Mouse (Mus musculus): ENCODE results near the gene Clmn. TPM values are rescaled to one million over a fixed set of nuclear protein-coding genes. Genes with fewer than 3 reads are reported as not detected.

The Clmn gene
- total and polyA plus RNA-seq, 2 experiments from 2014 or later = 0.31 TPM

DNA sequence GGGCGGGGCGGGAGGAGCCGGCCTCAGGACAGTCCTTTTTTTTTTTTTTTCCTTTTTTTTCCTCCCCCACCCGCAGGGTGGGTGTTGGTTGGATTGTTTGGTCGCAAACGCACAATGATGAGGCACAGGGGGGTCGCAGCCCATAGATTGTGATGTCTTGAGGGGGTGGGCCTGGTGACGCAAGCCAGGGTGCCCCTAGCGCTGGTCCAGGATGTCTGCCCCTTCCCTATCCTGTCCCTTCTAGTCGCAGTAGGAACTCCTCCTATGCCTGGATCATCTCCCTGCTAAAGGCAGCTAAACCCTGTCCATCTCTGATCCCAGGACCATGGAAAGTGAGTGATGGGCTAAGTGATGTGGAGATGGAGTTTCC is 275 bp upstream of the Clmn start:
- ATAC-seq (ENCODE audit: insufficient read depth, low read depth) (0 out of 2 replicates have a peak, but pooled peaks have one; percentile 31), DNase-seq (ENCODE audit: low spot score) (no peak)
- TF ChIP-seq CTCF (IDR thresholded peaks at IDR 0.05; ENCODE audit: low read depth) = no peak
- TF ChIP-seq EP300 (IDR thresholded peaks at IDR 0.05; ENCODE audit: low read depth) = no peak
- H3K9me3 ChIP-seq (replicated peaks; ENCODE audit: control insufficient read depth, low read length) = no peaks in the 10 kb centered on the region
- H3K4me2 ChIP-seq (ENCODE audit: low read depth, low read length) = peak overlapping the region; percentile 92
- H3K4me3 ChIP-seq (ENCODE audit: low read depth, low read length) = peak overlapping the region; percentile 62
- H3K9ac ChIP-seq (replicated peaks; ENCODE audit: low read depth, low read length) = peak overlapping the region; percentile 45; the same call in 1 of the 2 replicates
- no peaks in the 10 kb centered on the region for H3K4me1 ChIP-seq (ENCODE audit: control insufficient read depth, insufficient read depth)
- H3K27me3 ChIP-seq (ENCODE audit: control insufficient read depth, insufficient read depth, low read length) = peaks cover 7% of the 10 kb centered on the region; the same call in 1 of the 2 replicates
- H3K36me3 ChIP-seq (replicated peaks; ENCODE audit: control insufficient read depth, insufficient read depth, low read length) = no peaks in the 10 kb centered on the region
- no peak overlapping the region for H3K27ac ChIP-seq (ENCODE audit: low read depth)
- 1% methylated on average over 6 of the region's 10 CpGs for WGBS

DNA sequence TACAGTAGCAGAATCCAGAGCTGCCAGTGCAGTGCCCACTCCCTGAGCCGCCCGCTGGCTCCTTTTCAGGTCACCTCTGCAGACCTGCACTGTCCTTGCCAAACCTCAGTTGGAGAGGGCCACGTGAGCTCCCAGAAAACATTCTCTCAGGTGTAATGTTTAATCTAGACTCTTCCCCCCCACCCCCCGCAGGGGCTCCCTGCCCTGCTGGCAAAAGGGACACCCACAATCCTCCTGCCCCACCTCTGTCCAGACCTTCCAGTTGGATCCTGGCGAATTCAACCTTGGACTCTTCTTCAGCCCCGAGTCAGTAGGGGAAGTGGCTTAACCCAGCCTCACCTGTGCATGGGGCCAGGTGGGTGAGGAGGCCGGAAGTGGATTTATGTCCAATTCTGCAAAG is 1.2 kb downstream of the Clmn start:
- no peak for DNase-seq (ENCODE audit: low spot score)
- H3K4me2 ChIP-seq (ENCODE audit: low read depth, low read length) = no peak overlapping the region
- 86% methylated on average over 7 of the region's 7 CpGs for WGBS

DNA sequence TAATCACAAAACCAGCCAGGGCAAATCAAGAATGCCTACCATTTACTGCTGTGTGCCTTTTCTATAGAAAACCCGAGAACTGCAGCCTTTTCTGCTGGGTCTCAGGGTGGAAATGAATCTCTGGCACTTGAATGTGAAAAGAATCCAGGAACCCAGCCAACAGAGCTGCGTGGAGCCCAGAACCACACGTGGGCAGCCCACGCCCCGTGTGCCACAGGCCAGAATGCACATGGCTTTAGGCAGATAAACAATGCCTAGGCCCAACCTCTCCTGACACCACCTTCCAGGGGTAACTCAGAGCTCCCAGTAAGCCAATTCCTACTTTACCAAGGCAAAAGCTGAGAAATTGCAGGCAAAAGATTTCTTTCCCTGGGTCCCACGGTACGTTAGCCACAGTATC is 5.7 kb downstream of the Clmn start:
- DNase-seq (ENCODE audit: low spot score) (no peak), ATAC-seq (ENCODE audit: insufficient read depth, low read depth) (no peak)
- H3K9ac ChIP-seq (replicated peaks; ENCODE audit: low read depth, low read length) = no peak overlapping the region
- no peaks in the 10 kb centered on the region for H3K36me3 ChIP-seq (replicated peaks; ENCODE audit: control insufficient read depth, insufficient read depth, low read length)
- no peak overlapping the region for H3K4me2 ChIP-seq (ENCODE audit: low read depth, low read length)
- H3K27me3 ChIP-seq (ENCODE audit: control insufficient read depth, insufficient read depth, low read length) = no peaks in the 10 kb centered on the region
- no peak for TF ChIP-seq EP300 (IDR thresholded peaks at IDR 0.05; ENCODE audit: low read depth)
- TF ChIP-seq CTCF (IDR thresholded peaks at IDR 0.05; ENCODE audit: low read depth) = no peak
- H3K27ac ChIP-seq (ENCODE audit: low read depth) = no peak overlapping the region
- H3K9me3 ChIP-seq (replicated peaks; ENCODE audit: control insufficient read depth, low read length) = no peaks in the 10 kb centered on the region
- WGBS = 64% methylated on average over 7 of the region's 7 CpGs
- no peaks in the 10 kb centered on the region for H3K4me1 ChIP-seq (ENCODE audit: control insufficient read depth, insufficient read depth)
- H3K4me3 ChIP-seq (ENCODE audit: low read depth, low read length) = no peak overlapping the region

More for the DNA sequence above, 1.2 kb downstream of the Clmn start:
- Histone ChIP-seq H3K36me3 (replicated peaks; ENCODE audit: control insufficient read depth, insufficient read depth, low read length) (no peaks in the 10 kb centered on the region), H3K4me3 (ENCODE audit: low read depth, low read length) (no peak overlapping the region), H3K9me3 (replicated peaks; ENCODE audit: control insufficient read depth, low read length) (no peaks in the 10 kb centered on the region), H3K4me1 (ENCODE audit: control insufficient read depth, insufficient read depth) (no peaks in the 10 kb centered on the region), H3K9ac (replicated peaks; ENCODE audit: low read depth, low read length) (no peak overlapping the region), H3K27me3 (ENCODE audit: control insufficient read depth, insufficient read depth, low read length) (peaks cover 7% of the 10 kb centered on the region; the same call in 1 of the 2 replicates), H3K27ac (ENCODE audit: low read depth) (no peak overlapping the region)
- TF ChIP-seq CTCF (IDR thresholded peaks at IDR 0.05; ENCODE audit: low read depth) = no peak
- TF ChIP-seq EP300 (IDR thresholded peaks at IDR 0.05; ENCODE audit: low read depth) = no peak
- ATAC-seq (ENCODE audit: insufficient read depth, low read depth) = no peak

DNA sequence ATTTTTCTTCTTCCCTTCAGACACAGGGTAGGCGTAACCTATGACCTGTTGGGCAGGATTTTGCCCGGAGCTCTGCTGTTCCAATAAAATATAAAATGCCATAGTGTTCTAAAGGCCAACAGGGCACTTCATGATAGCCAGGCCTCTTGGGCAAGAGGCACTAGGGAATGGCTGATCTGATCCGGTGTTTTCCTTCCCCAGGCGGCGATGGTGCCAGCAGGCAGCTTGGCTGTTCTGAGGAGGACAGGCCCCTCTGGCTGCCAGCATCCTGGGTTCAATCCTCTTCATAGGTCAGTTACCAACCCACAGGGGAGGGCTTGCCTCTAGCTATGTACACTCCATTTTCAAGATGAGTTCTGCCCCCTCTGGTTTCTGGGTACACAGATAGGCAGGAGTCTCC is 6.1 kb downstream of the Clmn start:
- no peak for DNase-seq (ENCODE audit: low spot score)
- H3K4me3 ChIP-seq (ENCODE audit: low read depth, low read length) = no peak overlapping the region
- no peak for ATAC-seq (ENCODE audit: insufficient read depth, low read depth)
- H3K9me3 ChIP-seq (replicated peaks; ENCODE audit: control insufficient read depth, low read length) = no peaks in the 10 kb centered on the region
- H3K4me1 ChIP-seq (ENCODE audit: control insufficient read depth, insufficient read depth) = no peaks in the 10 kb centered on the region
- no peak for TF ChIP-seq CTCF (IDR thresholded peaks at IDR 0.05; ENCODE audit: low read depth)
- no peak for TF ChIP-seq EP300 (IDR thresholded peaks at IDR 0.05; ENCODE audit: low read depth)
- no peak overlapping the region for H3K9ac ChIP-seq (replicated peaks; ENCODE audit: low read depth, low read length)
- no peaks in the 10 kb centered on the region for H3K36me3 ChIP-seq (replicated peaks; ENCODE audit: control insufficient read depth, insufficient read depth, low read length)
- H3K4me2 ChIP-seq (ENCODE audit: low read depth, low read length) = no peak overlapping the region
- H3K27me3 ChIP-seq (ENCODE audit: control insufficient read depth, insufficient read depth, low read length) = no peaks in the 10 kb centered on the region
- WGBS = 82% methylated on average over 5 of the region's 5 CpGs
- H3K27ac ChIP-seq (ENCODE audit: low read depth) = no peak overlapping the region

DNA sequence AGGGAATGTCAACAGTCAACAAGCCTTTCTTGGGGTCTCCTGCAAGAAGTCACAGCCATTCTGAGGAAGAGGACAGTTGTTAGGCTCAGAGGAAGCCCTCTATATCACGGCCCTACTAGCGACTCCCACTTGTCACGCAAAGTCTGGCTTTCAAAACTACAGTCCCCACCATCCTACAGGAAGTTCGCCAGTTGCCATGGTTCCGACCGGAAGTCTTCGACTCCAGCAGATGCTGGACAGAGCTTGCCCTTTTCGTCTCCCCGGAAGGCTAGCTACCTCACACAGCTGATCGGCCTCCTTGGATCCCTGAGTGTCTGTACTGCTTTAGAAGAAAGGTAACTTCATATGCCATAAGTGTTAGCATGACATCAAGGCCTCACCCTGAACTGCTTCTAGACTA is 7.3 kb downstream of the Clmn start:
- no peaks in the 10 kb centered on the region for H3K4me1 ChIP-seq (ENCODE audit: control insufficient read depth, insufficient read depth)
- no peak for DNase-seq (ENCODE audit: low spot score)
- H3K9ac ChIP-seq (replicated peaks; ENCODE audit: low read depth, low read length) = no peak overlapping the region
- H3K9me3 ChIP-seq (replicated peaks; ENCODE audit: control insufficient read depth, low read length) = no peaks in the 10 kb centered on the region
- 69% methylated on average over 10 of the region's 10 CpGs for WGBS
- H3K27me3 ChIP-seq (ENCODE audit: control insufficient read depth, insufficient read depth, low read length) = no peaks in the 10 kb centered on the region
- no peak overlapping the region for H3K27ac ChIP-seq (ENCODE audit: low read depth)
- no peak for TF ChIP-seq CTCF (IDR thresholded peaks at IDR 0.05; ENCODE audit: low read depth)
- no peak for TF ChIP-seq EP300 (IDR thresholded peaks at IDR 0.05; ENCODE audit: low read depth)
- no peaks in the 10 kb centered on the region for H3K36me3 ChIP-seq (replicated peaks; ENCODE audit: control insufficient read depth, insufficient read depth, low read length)
- no peak for ATAC-seq (ENCODE audit: insufficient read depth, low read depth)
- H3K4me3 ChIP-seq (ENCODE audit: low read depth, low read length) = no peak overlapping the region
- H3K4me2 ChIP-seq (ENCODE audit: low read depth, low read length) = no peak overlapping the region

DNA sequence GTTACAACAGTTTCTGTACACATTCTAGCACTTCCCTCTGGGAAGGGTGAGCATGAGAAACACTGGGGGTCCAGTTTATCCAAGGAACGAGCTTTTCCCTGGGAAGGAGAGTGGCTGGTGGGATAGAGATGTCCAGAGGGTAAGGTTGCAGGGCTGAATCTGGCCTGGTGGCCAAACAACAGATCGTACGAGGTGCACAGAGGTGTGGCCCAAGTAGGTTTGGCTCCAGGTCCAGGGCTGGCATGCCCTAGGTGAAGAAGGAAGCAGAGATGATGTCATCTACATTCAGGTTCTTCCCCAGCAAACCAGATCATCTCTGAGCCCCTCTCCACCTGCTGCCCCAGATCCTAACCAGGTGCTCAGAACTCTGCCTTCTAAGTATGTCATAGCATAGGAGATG is 8.3 kb downstream of the Clmn start:
- ATAC-seq (ENCODE audit: insufficient read depth, low read depth) (no peak), DNase-seq (ENCODE audit: low spot score) (no peak)
- Histone ChIP-seq H3K36me3 (replicated peaks; ENCODE audit: control insufficient read depth, insufficient read depth, low read length) (no peaks in the 10 kb centered on the region), H3K9me3 (replicated peaks; ENCODE audit: control insufficient read depth, low read length) (no peaks in the 10 kb centered on the region), H3K27ac (ENCODE audit: low read depth) (no peak overlapping the region), H3K9ac (replicated peaks; ENCODE audit: low read depth, low read length) (no peak overlapping the region), H3K4me2 (ENCODE audit: low read depth, low read length) (no peak overlapping the region), H3K4me3 (ENCODE audit: low read depth, low read length) (no peak overlapping the region), H3K4me1 (ENCODE audit: control insufficient read depth, insufficient read depth) (no peaks in the 10 kb centered on the region), H3K27me3 (ENCODE audit: control insufficient read depth, insufficient read depth, low read length) (no peaks in the 10 kb centered on the region)
- no peak for TF ChIP-seq CTCF (IDR thresholded peaks at IDR 0.05; ENCODE audit: low read depth)
- no peak for TF ChIP-seq EP300 (IDR thresholded peaks at IDR 0.05; ENCODE audit: low read depth)
- 66% methylated on average over 3 of the region's 3 CpGs for WGBS

Data from heart, postnatal 0 days (tissue).